Mouse (Mus musculus) liver, postnatal 0 days (tissue): ENCODE data around the gene Vipr2.

ENCODE experiments used
- CTCF ChIP-seq: sonication (generic); IDR thresholded peaks from 2 replicates; pipeline ENCODE4 v1.5.1; 2016; ENCODE audit warnings: antibody characterized with exemption, low read depth
- EP300 ChIP-seq: IDR thresholded peaks from 2 replicates; pipeline ENCODE4 v1.6.1; 2016; ENCODE audit warnings: antibody characterized with exemption, low read depth, mild to moderate bottlenecking

- TF ChIP-seq CTCF (no peak), EP300 (no peak)
Measured at GRCm38 (mm10) chr12:116044785-116045184, 32.7 kb upstream of the Vipr2 start.
